Mouse (Mus musculus) left cerebral cortex, adult 18-20 months (tissue): ENCODE measurements around the gene Col6a2. TPM values are rescaled to one million over a fixed set of nuclear protein-coding genes. Genes with fewer than 3 reads are reported as not detected.

Source experiments
- DNase-seq, 2 experiments: peaks; one replicate each; pipeline ENCODE4 v3.0.0; 2021 to 2022; ENCODE audit warnings: low spot score in 2 of 2, mixed read lengths in 1 of 2
- total RNA-seq, 2 experiments: library from RNA; stranded (reverse); gene quantifications; 2 replicates each; pipeline ENCODE4 v1.2.3; 2021

Gene Col6a2
- total RNA-seq, 2 experiments from 2014 or later, result 9.3 to 16.1 TPM

- no peak for DNase-seq
These were observed 16.5 kb upstream of the Col6a2 start for GRCm38 (mm10) chr10:76639952-76640351.

- no peak for DNase-seq
These were observed 13.2 kb upstream of the Col6a2 start for GRCm38 (mm10) chr10:76636601-76637000.

GRCm38 (mm10) chr10:76636026-76636425 is 12.6 kb upstream of the Col6a2 start:
- DNase-seq, result no peak

GRCm38 (mm10) chr10:76634584-76634983 is 11.2 kb upstream of the Col6a2 start:
- no peak for DNase-seq

- no peak for DNase-seq
These were observed 10.7 kb upstream of the Col6a2 start for GRCm38 (mm10) chr10:76634094-76634571.

- peak; percentile 23 to 59 for DNase-seq
These were observed 9.2 kb upstream of the Col6a2 start for GRCm38 (mm10) chr10:76632630-76633029.

GRCm38 (mm10) chr10:76630657-76631056 is 7.2 kb upstream of the Col6a2 start:
- DNase-seq, result no peak

- no peak for DNase-seq
These were observed 4.3 kb upstream of the Col6a2 start for GRCm38 (mm10) chr10:76627714-76628113.

- no peak for DNase-seq
These were observed 1.5 kb upstream of the Col6a2 start for GRCm38 (mm10) chr10:76624903-76625302.

GRCm38 (mm10) chr10:76623734-76624133 is 304 bp upstream of the Col6a2 start:
- no peak for DNase-seq

GRCm38 (mm10) chr10:76622411-76622810 is 1.0 kb downstream of the Col6a2 start:
- no peak for DNase-seq

GRCm38 (mm10) chr10:76612473-76612872 is 11.0 kb downstream of the Col6a2 start:
- no peak for DNase-seq

- DNase-seq, result no peak
These were observed 20.7 kb downstream of the Col6a2 start for GRCm38 (mm10) chr10:76602690-76603089.

GRCm38 (mm10) chr10:76596338-76596737 is 27.1 kb downstream of the Col6a2 start:
- DNase-seq, result no peak

- DNase-seq, result no peak
These were observed 33.2 kb downstream of the Col6a2 start for GRCm38 (mm10) chr10:76590197-76590596.

GRCm38 (mm10) chr10:76586190-76586589 is 37.2 kb downstream of the Col6a2 start:
- no peak for DNase-seq

GRCm38 (mm10) chr10:76584138-76584537 is 39.3 kb downstream of the Col6a2 start:
- DNase-seq, result no peak

- no peak for DNase-seq
These were observed 46.5 kb downstream of the Col6a2 start for GRCm38 (mm10) chr10:76576920-76577319.

- DNase-seq, result no peak
These were observed 48.1 kb downstream of the Col6a2 start, which contains the start of gene Ftcd for GRCm38 (mm10) chr10:76575374-76575773. Gene Ftcd, plus strand, starts transcription at chr10:76575648.

GRCm38 (mm10) chr10:76572151-76572550 is 51.3 kb downstream of the Col6a2 start:
- no peak for DNase-seq

GRCm38 (mm10) chr10:76571070-76571469 is 52.4 kb downstream of the Col6a2 start:
- no peak for DNase-seq

- no peak for DNase-seq
These were observed 53.3 kb downstream of the Col6a2 start for GRCm38 (mm10) chr10:76569996-76570685.

- no peak for DNase-seq
These were observed 61.5 kb downstream of the Col6a2 start, which contains the start of gene Spatc1l for GRCm38 (mm10) chr10:76561972-76562371. Gene Spatc1l, plus strand, starts transcription at chr10:76562272.
